Mouse (Mus musculus): ENCODE data around the gene Pcnx3.

The Pcnx3 gene

DNA sequence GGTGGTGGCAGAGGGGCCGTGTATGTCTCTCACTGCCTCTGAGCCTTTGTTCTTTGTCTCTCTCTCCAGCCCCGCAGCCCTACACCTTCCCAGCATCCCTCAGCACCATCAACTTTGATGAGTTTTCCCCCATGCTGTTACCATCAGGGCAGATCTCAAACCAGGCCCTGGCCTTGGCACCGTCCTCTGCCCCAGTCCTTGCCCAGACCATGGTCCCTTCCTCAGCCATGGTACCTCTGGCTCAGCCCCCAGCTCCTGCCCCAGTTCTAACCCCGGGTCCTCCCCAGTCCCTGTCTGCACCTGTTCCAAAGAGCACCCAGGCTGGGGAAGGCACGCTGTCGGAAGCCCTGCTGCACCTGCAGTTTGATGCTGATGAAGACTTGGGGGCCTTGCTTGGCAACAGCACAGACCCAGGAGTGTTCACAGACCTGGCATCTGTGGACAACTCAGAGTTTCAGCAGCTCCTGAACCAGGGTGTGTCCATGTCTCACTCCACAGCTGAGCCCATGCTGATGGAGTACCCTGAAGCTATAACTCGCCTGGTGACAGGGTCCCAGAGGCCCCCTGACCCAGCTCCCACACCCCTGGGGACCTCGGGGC, 41.9 kb downstream of the Pcnx3 start:
- intact Hi-C loops (cut with DNase I) = loop anchor here (5.0 kb wide), 1 partner anchor 130 kb away; no protein-coding TSS in a partner anchor

DNA sequence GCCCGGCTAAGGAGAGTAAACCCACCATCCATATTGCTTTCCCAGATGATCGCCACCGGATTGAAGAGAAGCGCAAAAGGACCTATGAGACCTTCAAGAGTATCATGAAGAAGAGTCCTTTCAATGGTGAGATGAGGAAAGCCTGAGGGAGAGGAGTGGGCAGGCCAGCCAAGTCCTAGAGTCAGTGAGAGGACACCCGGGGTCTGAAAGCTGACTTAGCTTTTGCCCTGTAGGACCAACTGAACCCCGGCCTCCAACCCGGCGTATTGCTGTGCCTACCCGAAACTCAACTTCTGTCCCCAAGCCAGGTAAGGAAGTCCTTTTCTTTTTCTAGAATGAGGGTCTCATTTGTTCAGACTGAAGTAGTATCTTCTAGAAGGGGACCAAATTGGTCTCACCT, 43.4 kb downstream of the Pcnx3 start:
- intact Hi-C loops (cut with DNase I) = loop anchor here (5.0 kb wide), 1 partner anchor 132 kb away; no protein-coding TSS in a partner anchor

DNA sequence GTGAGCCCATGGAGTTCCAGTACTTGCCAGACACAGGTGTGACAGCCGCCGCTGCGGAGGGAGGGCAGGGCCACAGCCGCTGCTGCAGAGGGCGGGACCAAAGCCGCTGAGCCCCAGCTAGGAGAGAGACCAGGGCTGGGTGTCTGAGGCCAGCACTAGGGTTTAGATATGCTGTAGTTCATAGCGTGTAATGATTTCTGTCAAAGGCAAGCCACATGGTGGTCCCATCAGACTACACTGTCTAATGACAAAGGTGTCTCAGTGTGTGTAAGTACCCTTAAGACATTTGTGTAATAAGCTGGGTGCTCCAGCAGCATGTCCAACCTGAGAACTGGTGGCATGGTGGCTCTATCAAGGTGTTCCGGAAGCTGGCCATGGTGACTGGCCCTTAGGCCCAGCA, 47.1 kb downstream of the Pcnx3 start:
- intact Hi-C loops (cut with DNase I) = no loop called here

DNA sequence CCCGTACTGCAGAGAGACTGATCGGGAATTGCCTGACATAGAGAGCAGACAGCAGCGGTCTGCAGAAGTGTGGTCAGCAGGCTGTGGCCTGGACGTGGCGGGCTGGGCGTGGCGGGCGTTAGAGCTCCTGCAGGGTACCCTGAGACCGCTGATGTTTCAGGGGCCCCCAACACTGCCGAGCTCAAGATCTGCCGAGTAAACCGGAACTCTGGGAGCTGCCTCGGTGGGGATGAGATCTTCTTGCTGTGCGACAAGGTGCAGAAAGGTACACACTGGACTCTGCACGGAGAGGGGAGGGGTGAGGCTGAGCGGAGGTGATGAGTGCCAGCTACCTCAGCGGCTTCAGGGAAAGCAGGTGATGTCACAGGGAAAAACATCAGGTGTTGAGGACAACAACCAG, 47.7 kb downstream of the Pcnx3 start:
- intact Hi-C loops (cut with DNase I) = no loop called here

DNA sequence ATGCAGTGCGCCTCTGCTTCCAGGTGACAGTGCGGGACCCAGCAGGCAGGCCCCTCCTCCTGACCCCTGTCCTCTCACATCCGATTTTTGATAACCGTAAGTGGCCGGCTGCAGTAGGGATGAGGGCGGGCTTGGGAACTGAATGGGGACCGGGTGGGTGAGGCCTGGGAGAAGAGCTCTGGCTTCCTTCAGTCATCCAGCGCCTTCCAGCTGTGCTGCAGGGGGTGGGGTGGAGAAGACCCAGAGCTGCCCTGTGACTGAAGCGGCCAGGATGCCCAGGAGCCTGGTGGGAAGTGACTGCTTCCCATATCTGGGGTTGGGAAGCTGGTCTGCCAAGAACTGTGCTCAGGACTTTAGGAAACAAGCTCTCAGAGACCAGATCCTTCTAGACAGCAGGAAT, 48.4 kb downstream of the Pcnx3 start:
- intact Hi-C loops (cut with DNase I) = no loop called here

DNA sequence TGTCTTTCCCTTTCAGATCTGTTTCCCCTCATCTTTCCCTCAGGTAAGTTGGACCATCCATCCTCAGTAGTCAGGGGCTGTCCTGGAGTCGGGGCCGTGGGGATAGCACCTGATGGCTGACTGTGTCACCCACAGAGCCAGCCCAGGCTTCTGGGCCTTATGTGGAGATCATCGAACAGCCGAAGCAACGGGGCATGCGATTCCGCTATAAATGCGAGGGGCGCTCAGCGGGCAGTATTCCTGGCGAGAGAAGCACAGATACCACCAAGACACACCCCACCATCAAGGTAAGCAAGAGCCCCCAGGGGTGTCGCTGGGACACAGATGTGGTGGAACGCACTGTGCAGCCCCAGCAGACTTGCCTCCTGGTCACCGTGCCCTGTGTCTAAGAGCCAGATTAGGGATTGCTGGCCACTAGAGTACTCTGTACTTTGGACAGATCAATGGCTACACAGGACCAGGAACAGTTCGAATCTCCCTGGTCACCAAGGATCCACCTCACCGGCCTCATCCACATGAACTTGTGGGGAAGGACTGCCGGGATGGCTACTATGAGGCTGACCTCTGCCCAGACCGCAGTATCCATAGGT, 50.2 kb downstream of the Pcnx3 start:
- intact Hi-C loops (cut with DNase I) = no loop called here

DNA sequence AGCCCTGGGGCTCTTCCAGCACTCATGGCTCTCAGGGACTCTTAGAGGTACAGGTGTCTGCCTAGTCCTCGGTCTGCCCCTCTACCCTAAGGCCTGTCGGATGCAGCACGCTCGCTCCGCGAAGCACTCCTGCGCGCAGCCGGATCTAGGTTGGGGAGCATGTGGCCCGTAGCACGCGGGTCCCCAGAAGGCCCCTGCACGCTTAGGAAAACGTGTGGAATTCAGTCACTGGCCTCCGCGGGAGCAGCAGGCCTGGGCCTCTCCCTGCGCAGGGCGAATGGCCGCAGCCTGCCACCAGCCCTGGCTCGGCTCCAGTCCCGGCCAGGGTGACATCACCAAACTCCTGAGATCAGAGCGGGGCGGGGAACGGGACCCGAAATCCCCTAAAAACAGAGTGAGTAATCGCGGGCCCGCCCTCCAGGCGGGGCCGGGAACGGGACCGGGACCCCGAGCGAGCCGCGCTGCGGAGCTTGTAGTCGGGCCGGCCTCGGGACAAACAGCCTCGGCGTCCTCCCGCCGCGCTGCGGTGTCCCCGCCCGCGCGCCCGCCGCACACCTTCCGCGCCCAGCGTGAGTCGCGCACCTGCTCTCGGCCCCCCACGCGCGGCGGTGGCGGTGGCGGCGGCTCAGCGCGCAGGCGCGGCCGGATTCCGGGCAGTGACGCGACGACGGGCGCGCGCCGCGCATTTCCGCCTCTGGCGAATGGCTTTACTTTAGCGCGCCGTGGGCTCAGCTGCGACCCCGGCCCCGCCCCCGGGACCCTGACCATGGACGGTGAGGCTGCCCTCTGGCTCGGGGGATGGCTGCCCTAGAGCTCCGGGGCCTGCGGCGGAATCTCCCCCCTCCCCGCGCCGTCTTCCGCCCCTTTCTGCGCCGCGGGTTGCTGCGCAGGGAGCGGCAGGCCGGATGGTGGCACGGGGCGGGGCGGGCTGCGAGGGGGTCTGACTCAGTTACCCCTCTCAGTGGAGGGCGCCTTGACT, 51.4 kb downstream of the Pcnx3 start, which contains the start of gene Rela:
Gene Rela (plus strand): TSS at position 415 of the 979 bp plus-strand sequence.
- intact Hi-C loops (cut with DNase I) = no loop called here

DNA sequence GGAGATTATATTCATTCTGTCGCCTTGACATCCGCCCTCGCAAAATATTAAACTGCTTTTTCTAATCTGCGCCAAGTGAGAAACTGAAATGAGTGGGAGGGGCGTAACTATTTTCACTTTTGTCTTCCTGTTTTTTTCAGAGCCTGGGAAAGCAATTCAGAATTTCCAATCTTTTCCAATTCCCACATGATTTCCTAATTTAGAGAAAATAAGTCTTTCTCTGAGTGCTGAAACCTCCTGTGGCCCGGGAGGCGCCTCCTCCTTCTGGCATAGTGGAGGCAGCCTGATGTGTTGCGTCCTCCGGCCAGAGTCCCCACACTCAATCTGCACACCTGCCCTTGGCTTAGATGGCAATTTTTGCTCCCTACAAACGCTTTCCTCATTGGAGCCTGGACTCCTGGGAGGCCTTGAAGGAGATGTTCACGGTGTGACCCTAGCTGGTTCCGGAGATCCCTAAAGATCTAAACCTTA, 52.1 kb downstream of the Pcnx3 start:
- intact Hi-C loops (cut with DNase I) = no loop called here

DNA sequence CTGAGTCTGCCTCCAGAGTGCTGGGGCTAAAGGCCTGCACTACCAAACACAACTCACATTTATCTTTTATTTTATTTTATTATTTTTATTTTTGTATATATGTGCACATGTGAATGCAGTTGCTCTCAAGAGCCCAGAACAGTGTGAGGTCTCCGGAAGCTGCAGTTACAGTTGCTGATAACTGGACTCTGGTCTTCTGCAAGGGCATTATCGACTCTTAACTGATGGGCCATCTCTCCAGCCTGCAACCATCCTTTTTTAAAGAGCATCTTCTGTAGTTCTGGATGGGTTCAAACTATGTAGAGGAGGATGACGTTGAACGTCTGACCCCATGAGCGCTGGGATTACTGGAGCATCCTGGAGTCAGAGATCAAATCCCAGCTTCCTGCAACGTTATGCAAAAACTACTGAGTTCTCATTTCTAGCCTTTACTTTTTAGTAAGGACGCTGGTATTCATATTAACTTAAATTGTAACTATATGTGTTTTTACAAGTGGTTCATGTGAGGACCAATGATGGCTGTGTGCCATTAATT, 52.6 kb downstream of the Pcnx3 start:
- intact Hi-C loops (cut with DNase I) = no loop called here

DNA sequence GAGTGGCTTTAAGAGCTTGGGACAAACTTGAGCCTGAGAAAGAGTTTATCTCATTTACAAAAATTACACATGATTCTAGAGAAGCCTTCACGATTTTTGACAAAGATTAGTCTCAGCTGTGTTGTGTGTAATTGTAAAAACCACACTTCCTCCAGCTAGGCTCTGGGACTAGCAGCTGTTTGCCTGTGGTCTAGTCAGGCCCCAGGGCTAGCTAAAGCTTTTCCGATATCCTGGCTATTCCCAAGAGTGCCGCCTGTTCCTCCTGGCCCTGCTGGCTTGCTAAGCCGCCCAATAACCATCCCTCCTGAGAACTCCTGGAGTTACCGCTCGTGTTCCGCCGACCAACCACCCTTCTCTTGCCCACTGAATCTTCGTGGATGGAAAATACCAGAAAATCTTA, 56.6 kb downstream of the Pcnx3 start:
- intact Hi-C loops (cut with DNase I) = no loop called here

DNA sequence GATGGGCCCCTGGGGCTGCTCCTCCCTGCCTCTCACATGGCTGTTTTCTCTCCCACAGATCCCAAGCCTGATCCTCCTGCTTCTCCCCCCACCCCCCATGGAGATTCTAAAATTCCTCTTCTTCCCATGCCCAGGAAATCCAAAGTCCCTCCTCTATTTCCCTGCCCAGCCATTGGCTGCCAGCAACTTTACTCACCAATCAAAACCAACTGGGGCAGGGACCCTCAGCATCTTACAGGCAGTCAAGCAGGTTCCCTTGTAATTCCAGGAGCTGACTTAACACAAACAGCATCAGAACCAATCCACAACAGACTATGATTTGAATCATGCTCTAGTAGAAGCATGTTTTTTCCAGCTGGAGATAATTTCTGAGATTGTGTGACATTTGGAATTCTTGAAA, 58.8 kb downstream of the Pcnx3 start:
- intact Hi-C loops (cut with DNase I) = no loop called here

DNA sequence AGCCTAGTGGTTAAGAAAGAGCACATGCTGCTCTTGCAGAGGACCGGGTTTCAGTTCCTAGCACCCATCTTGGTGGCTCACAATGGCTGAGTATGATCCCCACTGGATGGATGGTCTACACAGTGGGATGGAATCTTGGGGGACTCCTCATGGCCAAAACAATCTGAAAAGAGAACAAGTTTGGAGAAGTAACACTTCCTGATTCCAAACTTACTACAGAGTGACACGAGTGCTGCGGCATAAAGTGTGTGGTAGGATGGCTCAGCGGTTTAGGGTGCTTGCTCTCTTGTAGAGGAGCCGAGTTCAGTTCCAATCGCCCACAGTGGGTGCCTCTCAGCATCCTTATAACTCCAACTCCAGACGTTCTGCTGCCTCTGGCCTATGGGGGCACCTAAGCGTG, 63.4 kb downstream of the Pcnx3 start:
- intact Hi-C loops (cut with DNase I) = no loop called here

DNA sequence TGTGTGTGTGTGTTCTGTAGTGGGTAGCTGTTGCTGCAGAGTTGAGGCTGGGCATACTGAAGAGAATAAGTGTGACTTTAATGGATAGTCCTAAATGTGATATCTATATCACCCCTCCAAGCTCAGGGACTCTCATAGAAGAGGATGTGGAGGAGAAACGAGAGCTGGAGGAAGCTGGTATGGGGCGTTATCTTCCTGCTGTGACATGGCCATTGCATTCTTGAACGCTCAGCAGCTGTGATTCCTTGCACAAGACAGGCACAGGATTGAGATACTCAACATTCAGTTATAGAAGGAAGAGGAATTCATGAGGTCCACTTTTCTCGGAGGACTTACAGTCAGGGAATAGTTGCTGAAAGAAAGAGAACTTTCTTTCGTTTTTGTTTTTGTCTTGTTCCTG, 66.8 kb downstream of the Pcnx3 start:
- intact Hi-C loops (cut with DNase I) = no loop called here

DNA sequence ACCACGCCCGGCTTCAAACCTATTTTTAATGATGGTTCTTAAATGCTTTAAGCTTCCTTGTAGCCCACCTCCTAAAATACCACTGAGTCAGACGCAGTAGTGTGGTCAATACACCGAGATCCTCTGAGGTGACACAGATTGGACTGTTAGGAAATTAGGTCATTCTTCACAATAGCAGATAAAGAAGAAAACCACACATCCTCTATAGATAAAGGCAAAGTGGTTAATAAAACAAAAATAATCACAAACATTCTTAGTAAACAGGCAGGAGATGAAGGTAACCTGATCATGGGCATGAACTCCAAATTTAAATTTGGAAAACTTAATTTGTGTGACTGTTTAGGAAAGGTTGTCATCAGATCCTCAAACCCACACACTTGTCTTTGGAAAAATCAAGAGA, 68.7 kb downstream of the Pcnx3 start:
- intact Hi-C loops (cut with DNase I) = no loop called here

DNA sequence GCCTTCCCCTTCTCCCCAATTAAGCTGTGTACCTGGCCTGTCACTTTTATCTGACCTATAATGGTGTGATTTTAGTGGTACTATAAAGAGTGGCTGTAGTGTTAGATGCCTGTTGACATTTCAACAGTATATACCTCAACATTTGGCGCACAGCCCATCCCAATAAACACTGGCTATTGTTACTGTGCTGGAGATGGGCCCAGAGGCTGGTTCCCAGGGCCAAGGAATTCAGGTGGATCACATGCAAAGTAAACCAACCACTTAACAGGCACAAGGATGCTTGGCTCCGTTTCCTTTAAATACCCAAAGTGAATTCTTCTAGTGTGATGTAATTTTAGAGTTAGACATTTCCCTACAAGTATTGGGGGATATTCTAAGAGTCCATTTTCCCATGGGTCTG, 73.8 kb downstream of the Pcnx3 start:
- intact Hi-C loops (cut with DNase I) = no loop called here

Small RNA genes within 50 kb of the gene (microRNA-seq; reads per million reads assigned to microRNA genes)
- 0.12 to 0.34 reads per million in 2 experiments for gene Mir6987

Measured in adrenal gland (tissue).